Mouse (Mus musculus): ENCODE measurements around the gene Atp6v0c. TPM values are rescaled to one million over a fixed set of nuclear protein-coding genes. Genes with fewer than 3 reads are reported as not detected.

The Atp6v0c gene
- total and polyA plus RNA-seq, 3 experiments = 58.4 to 515 (median 125) TPM

DNA sequence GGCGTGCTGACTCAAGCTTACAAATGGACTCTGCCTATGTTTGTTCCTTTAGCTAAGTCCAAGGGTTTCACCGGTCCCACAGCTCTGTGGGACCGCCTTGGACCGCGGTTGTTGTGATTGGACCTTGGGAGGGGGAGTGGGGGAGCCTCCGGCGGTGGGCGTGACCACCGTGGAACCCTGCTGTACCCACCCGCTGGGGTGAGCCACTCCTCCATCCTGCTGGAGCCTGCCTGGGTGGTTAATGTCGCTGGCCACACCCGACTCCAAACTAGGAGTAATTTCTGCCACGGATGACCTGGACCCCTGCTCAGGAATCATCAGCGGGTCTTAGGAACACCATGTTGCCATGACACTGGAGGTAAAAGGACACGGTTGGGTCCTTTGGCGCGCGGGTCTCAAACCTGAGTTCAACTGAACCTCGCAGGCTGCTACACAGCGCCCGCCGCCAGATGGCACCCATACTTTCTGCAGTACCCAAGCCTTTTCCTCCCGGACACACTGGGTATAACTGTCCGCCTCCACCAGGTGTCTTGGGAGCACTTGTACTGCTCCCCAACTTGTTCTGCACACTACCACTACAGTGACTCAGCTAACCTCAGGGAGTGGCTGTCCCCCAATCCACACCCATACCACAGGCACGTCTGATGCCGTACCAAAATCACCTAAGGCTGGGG, 17.5 kb downstream of the Atp6v0c start (continued):
- TF ChIP-seq USF1 (IDR thresholded peaks at IDR 0.05; ENCODE audit: low read depth, low read length) (0 out of 2 replicates have a peak, but pooled peaks have one; percentile 34), TCF12 (IDR thresholded peaks at IDR 0.05; ENCODE audit: low read depth, low read length) (0 out of 2 replicates have a peak, but pooled peaks have one; percentile 44), HCFC1 (IDR thresholded peaks at IDR 0.05; ENCODE audit: low read depth, low read length) (no peak; the same call in 1 of the 2 replicates), ETS1 (IDR thresholded peaks at IDR 0.05; ENCODE audit: low read depth, low read length) (peak; percentile 55; the same call in 1 of the 2 replicates), TAL1 (IDR thresholded peaks at IDR 0.05; ENCODE audit: low read length) (no peak), MYC (IDR thresholded peaks at IDR 0.05; ENCODE audit: low read depth, low read length) (peak; percentile 55; the same call in 1 of the 2 replicates), MEF2A (IDR thresholded peaks at IDR 0.05; ENCODE audit: extremely low read depth, insufficient replicate concordance, low read depth, low read length, poor library complexity, severe bottlenecking) (no peak), POLR2AphosphoS2 (IDR thresholded peaks at IDR 0.05; ENCODE audit: low read length) (peak; percentile 58; the same call in 1 of the 2 replicates), EP300 (IDR thresholded peaks at IDR 0.05; ENCODE audit: low read depth in 1 of 2, low read length in 2 of 2) (peak; percentile 33 to 43; a peak in 3 of 4 replicates), NRF1 (IDR thresholded peaks at IDR 0.05; ENCODE audit: insufficient read depth, low read depth, low read length, poor library complexity, severe bottlenecking) (no peak), TBP (IDR thresholded peaks at IDR 0.05; ENCODE audit: low read depth, low read length) (peak; percentile 58; the same call in 1 of the 2 replicates), CHD1 (IDR thresholded peaks at IDR 0.05; ENCODE audit: low read depth, low read length) (no peak), E2F4 (IDR thresholded peaks at IDR 0.05; ENCODE audit: borderline replicate concordance, low read depth, low read length) (no peak), JUND (IDR thresholded peaks at IDR 0.05; ENCODE audit: low read depth, low read length) (0 out of 2 replicates have a peak, but pooled peaks have one; percentile 23), GATA1 (IDR thresholded peaks at IDR 0.05; ENCODE audit: low read depth, low read length) (no peak)

DNA sequence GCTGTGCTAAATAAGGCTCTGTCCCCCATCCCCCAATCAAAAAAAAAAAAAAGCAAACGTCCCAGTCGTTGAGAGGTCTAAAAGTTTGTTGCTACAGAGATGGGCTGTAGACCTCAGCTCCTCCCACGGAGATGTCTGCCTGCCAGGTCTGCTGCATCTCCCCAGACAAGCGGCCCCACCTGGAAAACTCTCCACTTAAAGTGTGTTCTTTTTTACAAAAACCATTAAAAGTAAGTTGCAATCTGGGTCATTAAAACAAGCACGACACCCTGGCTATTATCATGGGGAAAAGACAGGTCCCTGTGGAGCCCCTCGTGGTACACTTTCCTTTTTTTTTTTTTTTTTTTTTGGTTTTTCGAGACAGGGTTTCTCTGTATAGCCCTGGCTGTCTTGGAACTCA, 18.1 kb downstream of the Atp6v0c start:
- peaks cover 0 to 7% of the 10 kb centered on the region in 2 experiments; a peak in 1 of 4 replicates for H3K4me1 ChIP-seq (ENCODE audit: control insufficient read depth in 1 of 2, insufficient read depth in 2 of 2, low read length in 2 of 2)
- peak; percentile 64 for TF ChIP-seq ZNF384 (IDR thresholded peaks at IDR 0.05; ENCODE audit: low read depth, low read length)
- no peak for TF ChIP-seq SMC3 (IDR thresholded peaks at IDR 0.05; ENCODE audit: low read depth, low read length)
- H3K27me3 ChIP-seq (ENCODE audit: control insufficient read depth in 1 of 2, insufficient read depth in 2 of 2, low read length in 2 of 2) = no peaks in the 10 kb centered on the region
- H3K4me3 ChIP-seq (ENCODE audit: control insufficient read depth in 1 of 2, insufficient read depth in 1 of 2, low read depth in 2 of 2, low read length in 2 of 2) = no peak overlapping the region; a peak in 1 of 4 replicates
- H3K79me2 ChIP-seq (ENCODE audit: control insufficient read depth, insufficient read depth, low read length, poor library complexity) = no peaks in the 10 kb centered on the region
- DNase-seq (ENCODE audit: low read depth, low spot score) = no peak
- no peak overlapping the region for H3K27ac ChIP-seq (ENCODE audit: control insufficient read depth, low read depth, low read length)
- H3K9ac ChIP-seq (ENCODE audit: control insufficient read depth, low read depth, low read length, poor library complexity, severe bottlenecking) = no peak overlapping the region
- H3K36me3 ChIP-seq (ENCODE audit: control insufficient read depth in 1 of 2, insufficient read depth in 2 of 2, low read length in 2 of 2) = peaks cover 0 to 7% of the 10 kb centered on the region in 2 experiments; a peak in 2 of 4 replicates
- H3K9me3 ChIP-seq (replicated peaks; ENCODE audit: insufficient read depth, low read length) = no peaks in the 10 kb centered on the region

Data from MEL (cell line).